Mouse (Mus musculus) limb, embryonic 11.5 days (tissue): ENCODE data around the gene Cutc. TPM values are rescaled to one million over a fixed set of nuclear protein-coding genes. Genes with fewer than 3 reads are reported as not detected.

Experiments used
- ATAC-seq: fragments of 200-750 bp; cut with Nextera tagmentation; 2 replicates; pipeline ENCODE4 v1.8.0; 2017; ENCODE audit warnings: low read depth; ENCODE audit not compliant: insufficient number of reproducible peaks, low FRiP score, low TSS enrichment
- DNase-seq: peaks from one replicate; pipeline ENCODE4 v3.0.0-alpha.2; 2015; ENCODE audit warnings: low spot score
- H3K27ac ChIP-seq: fragments of 300-500 bp; sonication (generic); replicated peaks from 2 replicates; pipeline ENCODE4 v1.5.1; 2014; ENCODE audit warnings: low read depth, mild to moderate bottlenecking, low read length
- H3K27me3 ChIP-seq: fragments of 300-500 bp; sonication (generic); 2 replicates; pipeline ENCODE4 v1.6.1; 2014; ENCODE audit warnings: mild to moderate bottlenecking, low read length, mixed read lengths; ENCODE audit not compliant: control insufficient read depth, insufficient read depth
- H3K36me3 ChIP-seq: fragments of 300-500 bp; sonication (generic); 2 replicates; pipeline ENCODE4 v1.6.1; 2014; ENCODE audit warnings: mild to moderate bottlenecking, low read length, moderate library complexity, mixed read lengths; ENCODE audit not compliant: control insufficient read depth, insufficient read depth
- H3K4me1 ChIP-seq: fragments of 300-500 bp; sonication (generic); 2 replicates; pipeline ENCODE4 v1.6.1; 2014; ENCODE audit warnings: low read length, mixed read lengths; ENCODE audit not compliant: control insufficient read depth, insufficient read depth
- H3K4me2 ChIP-seq: fragments of 300-500 bp; sonication (generic); 2 replicates; pipeline ENCODE4 v1.6.1; 2014; ENCODE audit warnings: low read depth, mild to moderate bottlenecking, moderate library complexity; ENCODE audit not compliant: severe bottlenecking
- H3K4me3 ChIP-seq: fragments of 300-500 bp; sonication (generic); 2 replicates; pipeline ENCODE4 v1.5.1; 2014; ENCODE audit warnings: low read depth, low read length
- H3K9ac ChIP-seq: fragments of 300-500 bp; sonication (generic); 2 replicates; pipeline ENCODE4 v1.6.1; 2014; ENCODE audit warnings: mild to moderate bottlenecking, low read length
- H3K9me3 ChIP-seq: fragments of 300-500 bp; sonication (generic); 2 replicates; pipeline ENCODE4 v1.6.1; 2016; ENCODE audit warnings: low read length; ENCODE audit not compliant: control insufficient read depth
- WGBS: fragments of 180-500 bp; shearing (Covaris S2); extraction: QIAGEN DNeasy Blood & Tissue Kit; methylation state at CpG from one replicate; pipeline ENCODE4 v1.1.7; 2014; 5-methylcytosine and 5-hydroxymethylcytosine counted together
- polyA plus RNA-seq: library from polyadenylated mRNA; unstranded; fragments of >200 nt; fragmentation: Nextera tagmentation; extraction: Ambion mirVana; gene quantifications from 2 replicates; pipeline ENCODE4 v1.2.1, GENCODE M21; 2014

Cutc gene
- polyA plus RNA-seq, 1 experiment from 2014 or later: 12.3 TPM

- H3K27ac ChIP-seq: no peak overlapping the region
- H3K36me3 ChIP-seq: peaks cover 24% of the 10 kb centered on the region
- no peak overlapping the region for H3K4me3 ChIP-seq
- ATAC-seq: no peak
- no peaks in the 10 kb centered on the region for H3K27me3 ChIP-seq
- DNase-seq: no peak
- H3K4me1 ChIP-seq: no peaks in the 10 kb centered on the region
- H3K9ac ChIP-seq: no peak overlapping the region
- H3K4me2 ChIP-seq: no peak overlapping the region
- H3K9me3 ChIP-seq: no peaks in the 10 kb centered on the region
- WGBS: 93% methylated on average over 10 of the region's 10 CpGs
Observed at GRCm38 (mm10) chr19:43738409-43738808, 14.4 kb upstream of the Cutc start.

- Histone ChIP-seq H3K9ac (no peak overlapping the region), H3K9me3 (no peaks in the 10 kb centered on the region)
Observed at GRCm38 (mm10) chr19:43743401-43743800, 9.4 kb upstream of the Cutc start.

GRCm38 (mm10) chr19:43745740-43746139, 7.1 kb upstream of the Cutc start:
- no peak for ATAC-seq
- DNase-seq: no peak
- H3K4me1 ChIP-seq: no peaks in the 10 kb centered on the region
- no peaks in the 10 kb centered on the region for H3K9me3 ChIP-seq
- no peaks in the 10 kb centered on the region for H3K27me3 ChIP-seq
- WGBS: 93% methylated on average over 3 of the region's 3 CpGs
- H3K4me3 ChIP-seq: no peak overlapping the region
- H3K36me3 ChIP-seq: peaks cover 19% of the 10 kb centered on the region; the same call in 1 of the 2 replicates
- H3K4me2 ChIP-seq: no peak overlapping the region
- no peak overlapping the region for H3K27ac ChIP-seq
- no peak overlapping the region for H3K9ac ChIP-seq

More at GRCm38 (mm10) chr19:43743401-43743800, 9.4 kb upstream of the Cutc start:
- Histone ChIP-seq H3K27me3 (no peaks in the 10 kb centered on the region), H3K27ac (no peak overlapping the region), H3K4me3 (no peak overlapping the region), H3K4me1 (no peaks in the 10 kb centered on the region), H3K4me2 (no peak overlapping the region), H3K36me3 (peaks cover 26% of the 10 kb centered on the region)
- DNase-seq (no peak), ATAC-seq (no peak)
- 96% methylated on average over 7 of the region's 7 CpGs for WGBS

GRCm38 (mm10) chr19:43747877-43748276, 4.9 kb upstream of the Cutc start:
- no peaks in the 10 kb centered on the region for H3K27me3 ChIP-seq
- WGBS: 96% methylated on average over 4 of the region's 4 CpGs
- ATAC-seq: no peak
- DNase-seq: no peak
- peaks cover 15% of the 10 kb centered on the region; the same call in 1 of the 2 replicates for H3K36me3 ChIP-seq
- no peaks in the 10 kb centered on the region for H3K9me3 ChIP-seq
- H3K4me3 ChIP-seq: no peak overlapping the region
- no peak overlapping the region for H3K27ac ChIP-seq
- no peaks in the 10 kb centered on the region for H3K4me1 ChIP-seq
- no peak overlapping the region for H3K9ac ChIP-seq
- no peak overlapping the region for H3K4me2 ChIP-seq

- DNase-seq: no peak
- Histone ChIP-seq H3K9ac (no peak overlapping the region), H3K27me3 (no peaks in the 10 kb centered on the region), H3K4me2 (no peak overlapping the region), H3K27ac (no peak overlapping the region), H3K4me1 (no peaks in the 10 kb centered on the region), H3K4me3 (no peak overlapping the region), H3K9me3 (no peaks in the 10 kb centered on the region), H3K36me3 (peaks cover 11% of the 10 kb centered on the region; the same call in 1 of the 2 replicates)
- WGBS: 94% methylated on average over 2 of the region's 2 CpGs
- ATAC-seq: no peak
Observed at GRCm38 (mm10) chr19:43750008-43750407, 2.8 kb upstream of the Cutc start.

- Histone ChIP-seq H3K9ac (peak overlapping the region; percentile 86), H3K36me3 (peaks cover 2% of the 10 kb centered on the region; the same call in 1 of the 2 replicates), H3K4me1 (no peaks in the 10 kb centered on the region), H3K27me3 (no peaks in the 10 kb centered on the region), H3K9me3 (no peaks in the 10 kb centered on the region), H3K4me3 (peak overlapping the region; percentile 71), H3K4me2 (peak overlapping the region; percentile 54), H3K27ac (peak overlapping the region; percentile 94)
- WGBS: 2% methylated on average over 23 of the region's 24 CpGs
- DNase-seq (peak; percentile 89), ATAC-seq (peak; percentile 83)
Observed at GRCm38 (mm10) chr19:43753226-43753835, 535 bp downstream of the Cutc start.

- Histone ChIP-seq H3K27ac (no peak overlapping the region), H3K4me1 (no peaks in the 10 kb centered on the region), H3K9me3 (no peaks in the 10 kb centered on the region), H3K27me3 (no peaks in the 10 kb centered on the region), H3K4me3 (no peak overlapping the region), H3K9ac (no peak overlapping the region), H3K36me3 (0 out of 2 replicates have a peak, but pooled peaks cover 2% of the 10 kb centered on the region), H3K4me2 (no peak overlapping the region)
- ATAC-seq: no peak
- 75% methylated on average over 2 of the region's 2 CpGs for WGBS
- no peak for DNase-seq
Observed at GRCm38 (mm10) chr19:43754237-43754636, 1.4 kb downstream of the Cutc start.

- WGBS: 75% methylated on average over 2 of the region's 2 CpGs
- no peak overlapping the region for H3K4me2 ChIP-seq
- ATAC-seq (no peak), DNase-seq (no peak)
- H3K36me3 ChIP-seq: 0 out of 2 replicates have a peak, but pooled peaks cover 2% of the 10 kb centered on the region
- no peaks in the 10 kb centered on the region for H3K27me3 ChIP-seq
- no peaks in the 10 kb centered on the region for H3K4me1 ChIP-seq
- H3K9ac ChIP-seq: no peak overlapping the region
- no peak overlapping the region for H3K4me3 ChIP-seq
- H3K9me3 ChIP-seq: no peaks in the 10 kb centered on the region
- H3K27ac ChIP-seq: no peak overlapping the region
Observed at GRCm38 (mm10) chr19:43754872-43755271, 2.1 kb downstream of the Cutc start.

GRCm38 (mm10) chr19:43760504-43760903, 7.7 kb downstream of the Cutc start:
- Histone ChIP-seq H3K4me3 (no peak overlapping the region), H3K4me2 (no peak overlapping the region), H3K4me1 (no peaks in the 10 kb centered on the region), H3K27ac (no peak overlapping the region), H3K36me3 (no peaks in the 10 kb centered on the region), H3K9ac (no peak overlapping the region), H3K27me3 (no peaks in the 10 kb centered on the region), H3K9me3 (no peaks in the 10 kb centered on the region)
- WGBS: 20% methylated on average over 6 of the region's 6 CpGs
- ATAC-seq (no peak), DNase-seq (peak; percentile 89)
